25 mouse cellular contexts compared by ENCODE assay signal in the genomic region with DNA sequence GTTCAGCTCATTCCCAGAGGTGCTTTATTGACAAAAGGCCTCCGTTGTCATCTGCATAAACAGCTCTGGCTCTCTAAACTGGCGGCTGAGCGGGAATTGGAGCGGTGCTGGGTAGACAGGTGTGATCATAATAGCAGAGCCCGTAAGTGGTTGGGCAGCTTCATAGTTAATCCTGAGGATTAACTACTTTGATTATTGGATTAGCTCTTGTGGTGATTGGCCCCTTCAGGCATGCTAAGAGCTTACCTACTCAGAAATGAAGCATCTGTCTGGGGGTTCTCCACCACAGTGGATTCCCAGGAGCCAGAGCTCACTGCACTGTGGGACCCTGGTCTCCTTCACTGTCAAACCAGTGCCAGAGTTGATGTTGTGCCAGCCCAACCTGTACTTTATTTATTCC.
"Had no signal": no experiment of that assay in that cellular context is flagged by ENCODE, and none has a peak within 500 bp of the region (broad histone marks: within the 10 kb centered on the region; RNA-seq: fewer than 3 reads in every experiment).

No protein-coding gene starts in this region.

- H3K36me3 ChIP-seq: heart, embryonic 13.5 days; heart, embryonic 15.5 days; intestine, embryonic 15.5 days; kidney, embryonic 15.5 days; limb, embryonic 10.5 days; limb, embryonic 12.5 days had no signal

- H3K9ac ChIP-seq: heart, embryonic 13.5 days; heart, embryonic 15.5 days; hindbrain, embryonic 14.5 days; intestine, embryonic 15.5 days; kidney, embryonic 15.5 days; limb, embryonic 12.5 days had no signal

- H3K9me3 ChIP-seq: heart, embryonic 13.5 days; heart, embryonic 15.5 days; intestine, embryonic 15.5 days; kidney, embryonic 15.5 days; limb, embryonic 10.5 days; limb, embryonic 12.5 days had no signal

- H3K4me3 ChIP-seq: heart, adult 2 months; heart, embryonic 13.5 days; heart, embryonic 15.5 days; intestine, embryonic 15.5 days; kidney, embryonic 15.5 days; layer of hippocampus, adult 2 months; left cerebral cortex, adult 2 months; limb, embryonic 10.5 days; limb, embryonic 12.5 days had no signal

- H3K27ac ChIP-seq: heart, adult 2 months; heart, embryonic 13.5 days; heart, embryonic 15.5 days; hindbrain, embryonic 14.5 days; intestine, embryonic 15.5 days; kidney, embryonic 15.5 days; kidney, postnatal 0 days; layer of hippocampus, adult 2 months; left cerebral cortex, adult 2 months; limb, embryonic 10.5 days; limb, embryonic 12.5 days had no signal

- DNase-seq: gastrocnemius, postnatal 14 days; gastrocnemius, postnatal 36 days; heart, adult 11 months; heart, adult 2 months; heart, postnatal 14 days; heart, postnatal 36 days; kidney, adult 18-20 months; kidney, adult 9 months; kidney, postnatal 14 days; kidney, postnatal 36 days; liver had no signal

- H3K4me2 ChIP-seq: heart, embryonic 11.5 days; heart, embryonic 13.5 days; heart, embryonic 15.5 days; hindbrain, embryonic 14.5 days; intestine, embryonic 15.5 days; kidney, embryonic 15.5 days; limb, embryonic 12.5 days had no signal

- H3K27me3 ChIP-seq: heart, embryonic 13.5 days; heart, embryonic 15.5 days; intestine, embryonic 15.5 days; kidney, embryonic 15.5 days; limb, embryonic 12.5 days had no signal

- ATAC-seq: hindbrain, embryonic 16.5 days; inflammation-experienced regulatory T-cells, adult 6 months; intestine, embryonic 15.5 days; intestine, postnatal 0 days had no signal
